Mouse (Mus musculus) MEL (cell line): ENCODE results near the gene Tbxas1.

Experiments used
- CHD2 ChIP-seq: IDR thresholded peaks from 2 replicates; pipeline ENCODE4 v1.6.1; 2011; ENCODE audit warnings: low read length, improper control_type of control experiment
- CTCF ChIP-seq, 3 experiments: IDR thresholded peaks in 2 of 3; conservative IDR thresholded peaks in 1 of 3; 2 replicates each; pipeline ENCODE4 v1.5.1; 2011 to 2012; ENCODE audit warnings: low read length in 3 of 3, low read depth in 2 of 3, mild to moderate bottlenecking in 2 of 3, improper control_type of control experiment in 1 of 3, inconsistent platforms in 1 of 3, mixed read lengths in 1 of 3, moderate library complexity in 1 of 3; ENCODE audit not compliant: control insufficient read depth in 1 of 3, insufficient read depth in 1 of 3, poor library complexity in 1 of 3, severe bottlenecking in 1 of 3
- EP300 ChIP-seq, 2 experiments: IDR thresholded peaks; 2 replicates each; pipeline ENCODE4 v1.6.1; 2011; ENCODE audit warnings: improper control_type of control experiment in 2 of 2, low read length in 2 of 2, low read depth in 1 of 2, mild to moderate bottlenecking in 1 of 2
- ETS1 ChIP-seq: IDR thresholded peaks from 2 replicates; pipeline ENCODE4 v1.6.1; 2012; ENCODE audit warnings: low read depth, mild to moderate bottlenecking, inconsistent platforms, low read length, improper control_type of control experiment, moderate library complexity
- HCFC1 ChIP-seq: IDR thresholded peaks from 2 replicates; pipeline ENCODE4 v1.6.1; 2012; ENCODE audit warnings: low read depth, mild to moderate bottlenecking, inconsistent platforms, low read length, improper control_type of control experiment, moderate library complexity
- POLR2A ChIP-seq, 2 experiments: IDR thresholded peaks; 2 replicates each; pipeline ENCODE4 v1.6.1; 2011 to 2012; ENCODE audit warnings: low read length in 2 of 2, mild to moderate bottlenecking in 2 of 2, control low read depth in 1 of 2, improper control_type of control experiment in 1 of 2, low read depth in 1 of 2, moderate library complexity in 1 of 2; ENCODE audit not compliant: control insufficient read depth in 1 of 2, insufficient read depth in 1 of 2, poor library complexity in 1 of 2
- USF1 ChIP-seq: IDR thresholded peaks from 2 replicates; pipeline ENCODE4 v1.6.1; 2014; ENCODE audit warnings: low read depth, mild to moderate bottlenecking, inconsistent platforms, low read length, improper control_type of control experiment, moderate library complexity
- ZNF384 ChIP-seq: IDR thresholded peaks from 2 replicates; pipeline ENCODE4 v1.6.1; 2012; ENCODE audit warnings: low read depth, mild to moderate bottlenecking, inconsistent platforms, low read length, improper control_type of control experiment

DNA sequence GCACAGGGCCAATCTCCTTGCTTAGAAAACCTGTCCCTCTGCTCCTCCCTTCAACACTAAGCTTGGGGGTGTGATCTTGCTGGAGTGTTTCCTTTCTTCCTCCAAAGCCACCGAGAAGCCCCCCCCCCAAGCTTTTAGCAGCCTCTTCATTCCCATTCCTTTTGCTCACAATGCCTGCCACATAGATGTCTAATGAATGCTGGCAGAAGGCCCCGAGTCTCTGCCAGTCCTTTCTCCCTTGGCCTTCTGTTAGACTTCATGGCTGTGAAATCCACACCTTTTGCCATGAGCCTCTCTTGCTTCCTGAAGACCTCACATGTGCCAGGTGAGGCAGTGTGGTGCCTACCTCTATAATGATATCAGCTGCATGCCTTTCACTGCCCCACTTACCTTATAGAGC, 47.3 kb downstream of the Tbxas1 start:
- TF ChIP-seq CTCF (IDR thresholded peaks at IDR 0.05 in 2 of 3, conservative IDR thresholded peaks at IDR 0.05 in 1 of 3; ENCODE audit: control insufficient read depth in 1 of 3, insufficient read depth in 1 of 3, low read depth in 2 of 3, low read length in 3 of 3, poor library complexity in 1 of 3, severe bottlenecking in 1 of 3) (no peak), USF1 (no peak), EP300 (IDR thresholded peaks at IDR 0.05; ENCODE audit: low read depth in 1 of 2, low read length in 2 of 2) (no peak), POLR2A (IDR thresholded peaks at IDR 0.05; ENCODE audit: control insufficient read depth in 1 of 2, insufficient read depth in 1 of 2, low read depth in 1 of 2, low read length in 2 of 2, poor library complexity in 1 of 2) (no peak), ZNF384 (no peak), ETS1 (no peak), HCFC1 (no peak), CHD2 (no peak)
